Mouse (Mus musculus) spleen, adult 2 months (tissue): ENCODE data around the gene Fbxl18. TPM values are rescaled to one million over a fixed set of nuclear protein-coding genes. Genes with fewer than 3 reads are reported as not detected.

ENCODE experiments used
- DNase-seq, 2 experiments: peaks; one replicate each; pipeline versions ENCODE4 v3.0.0 to v3.0.0-alpha.2; 2012 to 2021; ENCODE audit warnings: low spot score in 2 of 2, low read depth in 1 of 2
- H3K27ac ChIP-seq: fragments of 200-500 bp; 2 replicates; pipeline ENCODE4 v1.5.1; 2012; ENCODE audit warnings: low read length, inconsistent platforms; ENCODE audit not compliant: insufficient read depth
- H3K27me3 ChIP-seq: fragments of 200-500 bp; 2 replicates; pipeline ENCODE4 v1.6.1; 2012; ENCODE audit warnings: mild to moderate bottlenecking, moderate library complexity, low read length, inconsistent platforms; ENCODE audit not compliant: control insufficient read depth, insufficient read depth
- H3K36me3 ChIP-seq: fragments of 200-500 bp; 2 replicates; pipeline ENCODE4 v1.6.1; 2012; ENCODE audit warnings: mild to moderate bottlenecking, low read length, inconsistent platforms; ENCODE audit not compliant: control insufficient read depth, insufficient read depth
- H3K4me1 ChIP-seq: fragments of 200-500 bp; 2 replicates; pipeline ENCODE4 v1.6.1; 2011; ENCODE audit warnings: inconsistent platforms; ENCODE audit not compliant: control insufficient read depth, insufficient read depth, insufficient read length
- H3K4me3 ChIP-seq: fragments of 200-500 bp; 2 replicates; pipeline ENCODE4 v1.5.1; 2011; ENCODE audit warnings: mild to moderate bottlenecking, inconsistent platforms; ENCODE audit not compliant: insufficient read depth, insufficient read length; ENCODE audit errors: extremely low read depth
- CTCF ChIP-seq: fragments of 200-500 bp; IDR thresholded peaks from 2 replicates; pipeline ENCODE4 v1.5.1; 2011; ENCODE audit warnings: mild to moderate bottlenecking, inconsistent platforms; ENCODE audit not compliant: insufficient read depth, insufficient read length, insufficient replicate concordance; ENCODE audit errors: extremely low read depth
- POLR2A ChIP-seq: fragments of 200-500 bp; IDR thresholded peaks from 2 replicates; pipeline ENCODE4 v1.6.1; 2011; ENCODE audit warnings: low read depth, low read length, inconsistent platforms
- WGBS: fragments of 180-500 bp; shearing (Covaris S2); methylation state at CpG from one replicate; pipeline ENCODE4 v1.1.7; 2018; 5-methylcytosine and 5-hydroxymethylcytosine counted together
- polyA plus RNA-seq: library from polyadenylated mRNA; depleted of rRNA; stranded (reverse); fragments of >200 nt; gene quantifications from 2 replicates; pipeline ENCODE4 v1.2.3, GENCODE M21; 2012

Gene Fbxl18
- polyA plus RNA-seq, 1 experiment, result 15.8 TPM

DNA sequence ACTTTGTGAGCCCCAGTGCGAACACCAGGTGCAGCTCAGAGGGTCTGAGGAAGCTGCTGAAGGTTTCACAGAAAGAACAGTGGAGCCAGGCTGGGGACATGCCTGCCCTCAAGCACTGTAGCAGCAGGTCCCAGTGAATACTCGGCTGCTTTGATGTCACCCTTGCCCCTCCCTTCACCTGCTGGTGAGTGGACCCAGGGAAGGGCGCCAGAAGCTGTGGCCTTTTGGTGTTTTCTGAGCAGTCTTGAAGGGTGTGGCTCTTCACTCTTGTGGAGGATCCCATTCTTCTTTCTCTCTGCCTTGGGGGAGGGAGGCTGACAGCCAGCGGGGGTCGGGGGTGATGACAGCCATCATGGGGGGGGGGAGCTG lies 43.6 kb downstream of the Fbxl18 start:
- H3K36me3 ChIP-seq, result no peaks in the 10 kb centered on the region
- H3K4me1 ChIP-seq, result no peaks in the 10 kb centered on the region
- 69% methylated on average over 5 of the region's 5 CpGs for WGBS
- H3K4me3 ChIP-seq, result no peak overlapping the region
- DNase-seq, result no peak
- no peaks in the 10 kb centered on the region for H3K27me3 ChIP-seq
- H3K27ac ChIP-seq, result no peak overlapping the region
- no peak for TF ChIP-seq POLR2A
- no peak for TF ChIP-seq CTCF

DNA sequence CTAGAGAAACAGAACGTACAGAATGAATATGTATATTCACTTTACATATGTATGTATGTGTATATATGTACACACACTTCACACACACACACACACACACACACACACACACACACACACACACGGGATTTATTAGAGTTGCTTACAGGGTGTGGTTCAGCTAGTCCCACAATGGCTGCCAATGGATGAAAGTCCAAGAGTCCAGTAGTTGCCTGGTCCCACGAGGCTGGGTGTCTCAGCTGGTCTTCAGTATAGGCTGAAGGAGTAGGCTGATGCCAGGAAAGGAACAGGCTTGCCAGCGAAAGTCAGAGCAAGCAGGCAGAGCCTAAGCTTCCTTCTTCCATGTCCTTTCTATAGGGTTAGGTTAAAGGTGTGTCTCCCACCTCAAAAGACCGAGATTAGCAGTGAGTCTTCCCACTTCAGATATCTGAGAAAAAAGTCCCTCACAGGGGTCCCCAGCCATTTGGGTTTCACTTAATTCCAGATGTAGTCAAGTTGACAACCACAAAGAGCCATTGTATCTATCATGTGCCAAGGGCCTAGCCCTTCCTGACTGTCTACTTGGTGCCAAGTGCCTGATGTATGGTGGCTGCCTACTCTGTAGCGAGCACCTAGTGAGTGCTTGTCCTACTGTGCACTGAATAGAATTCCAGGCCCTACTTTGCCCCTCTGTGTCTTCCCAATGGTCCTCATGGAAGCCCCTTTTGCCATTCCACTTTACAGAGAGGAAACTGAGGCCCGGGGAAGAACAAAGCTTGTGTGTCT lies 44.1 kb downstream of the Fbxl18 start:
- WGBS, result 77% methylated on average over 7 of the region's 7 CpGs
- no peak overlapping the region for H3K27ac ChIP-seq

DNA sequence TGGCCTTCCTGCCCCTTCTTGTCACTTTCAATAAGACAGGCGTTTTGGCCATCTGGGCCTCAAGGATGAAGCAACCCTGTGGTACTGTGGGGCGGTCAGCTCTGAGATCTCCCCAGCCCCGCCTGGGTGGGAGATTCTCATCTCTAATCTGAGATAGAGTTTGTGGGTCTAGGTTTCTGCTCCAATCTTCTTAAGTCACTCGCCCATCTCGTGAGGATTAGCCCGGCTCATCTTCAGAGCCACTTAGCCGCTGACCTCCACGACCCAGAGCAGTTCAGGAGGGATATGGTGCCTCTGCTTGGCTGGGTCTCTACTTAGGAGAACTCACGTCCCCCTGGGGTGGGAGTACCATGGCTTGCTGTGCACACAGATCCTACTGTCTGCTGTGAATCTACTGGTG lies 44.7 kb downstream of the Fbxl18 start:
- no peak for DNase-seq
- no peaks in the 10 kb centered on the region for H3K36me3 ChIP-seq

More for the DNA sequence above, 44.1 kb downstream of the Fbxl18 start:
- TF ChIP-seq CTCF (no peak), POLR2A (no peak)
- Histone ChIP-seq H3K4me1 (no peaks in the 10 kb centered on the region), H3K27me3 (no peaks in the 10 kb centered on the region), H3K4me3 (no peak overlapping the region), H3K36me3 (no peaks in the 10 kb centered on the region)
- no peak for DNase-seq

DNA sequence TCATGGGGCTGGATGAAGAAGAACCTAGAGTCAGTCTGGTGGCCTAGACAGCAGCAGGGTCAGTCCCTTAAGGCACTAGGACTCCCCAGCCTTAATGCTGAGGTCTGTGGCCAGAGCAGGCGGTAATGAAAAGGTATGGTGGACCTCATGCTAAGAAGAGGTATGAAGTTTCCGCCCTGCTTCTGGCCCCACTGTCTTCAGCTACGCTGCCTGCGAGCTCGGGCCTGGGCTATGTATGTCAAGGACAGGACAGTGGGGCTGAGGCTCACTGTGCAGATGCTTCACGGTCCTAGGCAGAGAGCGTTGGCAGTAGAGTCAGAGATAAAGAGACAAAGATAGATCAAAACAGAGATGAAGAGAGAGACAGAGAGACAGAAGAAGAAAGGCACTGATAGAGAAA lies 46.3 kb downstream of the Fbxl18 start:
- 91% methylated on average over 7 of the region's 7 CpGs for WGBS
- TF ChIP-seq POLR2A (no peak), CTCF (no peak)
- H3K4me3 ChIP-seq, result no peak overlapping the region
- H3K36me3 ChIP-seq, result no peaks in the 10 kb centered on the region
- H3K27me3 ChIP-seq, result no peaks in the 10 kb centered on the region
- H3K4me1 ChIP-seq, result no peaks in the 10 kb centered on the region
- no peak for DNase-seq
- H3K27ac ChIP-seq, result no peak overlapping the region

More for the DNA sequence above, 44.7 kb downstream of the Fbxl18 start:
- Histone ChIP-seq H3K27me3 (no peaks in the 10 kb centered on the region), H3K4me3 (no peak overlapping the region), H3K4me1 (no peaks in the 10 kb centered on the region), H3K27ac (no peak overlapping the region)
- TF ChIP-seq POLR2A (no peak), CTCF (no peak)
- 89% methylated on average over 9 of the region's 9 CpGs for WGBS

DNA sequence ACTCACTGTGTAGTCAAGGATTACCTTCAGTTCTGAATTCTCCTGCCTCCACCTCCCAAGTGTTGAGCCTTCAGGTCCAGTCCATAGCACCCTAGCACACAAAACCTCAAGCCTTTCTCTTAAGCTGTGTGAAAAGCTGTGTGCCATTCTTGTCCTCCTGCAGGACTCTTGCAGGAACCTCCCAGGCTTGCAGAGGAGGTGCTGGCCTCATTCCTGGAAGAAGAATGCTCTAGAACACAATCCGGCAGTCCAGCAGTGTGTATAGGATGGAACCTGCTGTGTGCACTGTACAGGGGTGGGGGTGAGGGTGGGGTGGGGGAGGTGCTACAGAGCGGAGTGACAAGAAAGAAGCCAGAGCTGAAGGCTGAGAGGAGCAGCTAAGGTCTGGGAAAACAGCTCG lies 47.1 kb downstream of the Fbxl18 start:
- Histone ChIP-seq H3K4me1 (no peaks in the 10 kb centered on the region), H3K27me3 (no peaks in the 10 kb centered on the region), H3K27ac (no peak overlapping the region), H3K36me3 (no peaks in the 10 kb centered on the region), H3K4me3 (no peak overlapping the region)
- 79% methylated on average over 3 of the region's 3 CpGs for WGBS
- no peak for TF ChIP-seq CTCF
- TF ChIP-seq POLR2A, result no peak
- no peak for DNase-seq

DNA sequence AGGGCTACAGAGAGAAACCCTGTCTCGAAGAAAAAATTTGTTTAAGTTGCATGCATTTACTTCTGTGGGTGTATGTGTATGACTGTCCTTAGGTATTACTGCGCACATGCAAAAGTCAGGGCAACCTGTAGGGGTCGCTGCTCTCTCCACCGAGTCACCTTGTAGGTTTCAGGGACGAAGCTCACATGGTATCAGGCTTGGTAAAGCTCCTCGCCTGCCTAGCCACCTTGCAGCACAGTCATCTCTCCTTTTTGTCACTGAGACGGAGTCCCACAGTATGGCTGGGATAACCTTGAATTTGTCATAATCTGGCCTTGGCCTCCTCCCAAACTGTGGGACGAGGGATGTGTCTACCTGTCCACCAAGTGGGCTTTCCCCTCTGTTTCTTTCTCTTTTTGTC lies 50.8 kb downstream of the Fbxl18 start:
- H3K36me3 ChIP-seq, result no peaks in the 10 kb centered on the region
- H3K4me3 ChIP-seq, result no peak overlapping the region
- H3K4me1 ChIP-seq, result no peaks in the 10 kb centered on the region
- WGBS, result 58% methylated on average over 8 of the region's 8 CpGs
- DNase-seq, result no peak
- no peak overlapping the region for H3K27ac ChIP-seq
- TF ChIP-seq CTCF (no peak), POLR2A (no peak)
- H3K27me3 ChIP-seq, result no peaks in the 10 kb centered on the region

DNA sequence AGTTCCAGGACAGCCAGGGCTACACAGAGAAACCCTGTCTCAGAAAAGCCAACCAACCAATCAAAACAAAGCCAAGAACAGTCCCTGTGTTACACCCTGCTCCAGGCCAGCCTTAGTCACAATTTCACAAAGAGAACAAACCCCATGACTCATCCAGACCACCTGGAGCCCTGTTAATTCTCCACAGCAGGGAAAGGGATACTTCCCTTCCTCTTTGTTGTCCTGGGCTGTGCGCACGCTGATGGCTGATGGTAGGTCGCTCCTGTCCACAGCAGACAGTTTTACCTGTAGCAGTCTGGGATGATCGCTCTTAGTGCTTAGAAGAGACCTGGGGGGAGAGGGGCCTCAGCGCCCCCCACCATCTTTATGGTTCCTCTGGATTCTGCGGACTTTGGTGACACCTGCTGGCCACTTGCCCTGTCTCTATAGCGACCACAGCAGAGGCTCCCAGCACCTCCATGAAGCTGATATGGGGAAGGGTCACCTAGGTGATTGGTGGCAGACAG lies 53.0 kb downstream of the Fbxl18 start:
- no peak for DNase-seq

More for the DNA sequence above, 53.0 kb downstream of the Fbxl18 start:
- H3K4me3 ChIP-seq, result no peak overlapping the region
- WGBS, result 61% methylated on average over 7 of the region's 7 CpGs
- no peaks in the 10 kb centered on the region for H3K27me3 ChIP-seq
- no peak overlapping the region for H3K27ac ChIP-seq
- H3K36me3 ChIP-seq, result no peaks in the 10 kb centered on the region
- H3K4me1 ChIP-seq, result no peaks in the 10 kb centered on the region
- TF ChIP-seq POLR2A (no peak), CTCF (peak; percentile 50; the same call in 1 of the 2 replicates)
